Mouse (Mus musculus) monocyte, adult 5-6 weeks (primary cell): ENCODE measurements around the gene Pick1. TPM values are rescaled to one million over a fixed set of nuclear protein-coding genes. Genes with fewer than 3 reads are reported as not detected.

Experiments used
- ATAC-seq: fragments of 153-309, 156-312 bp; replicated peaks from 2 replicates; pipeline ENCODE4 v1.8.0; 2017; ENCODE audit warnings: mild to moderate bottlenecking; ENCODE audit not compliant: low TSS enrichment, insufficient number of reproducible peaks, severe bottlenecking, poor library complexity, low FRiP score
- total RNA-seq: library from RNA; stranded (forward); fragments of 200-1000, 200-491, 200-594 nt; gene quantifications from 3 replicates; pipeline ENCODE4 v1.2.3, GENCODE M21; 2017

Gene Pick1
- total RNA-seq, 1 experiment from 2014 or later, result 7.2 TPM

GRCm38 (mm10) chr15:79292779-79293178, 63.8 kb downstream of the Pick1 start:
- no peak for ATAC-seq

- ATAC-seq, result no peak
These were observed 69.6 kb downstream of the Pick1 start for GRCm38 (mm10) chr15:79298553-79298952.

Other genes starting within 250 kb of the Pick1 start
- gene H1f0, start 200.7 kb upstream of the Pick1 start, total RNA-seq, result 27.7 to 41.5 TPM (median 37.9 TPM) in 3 replicates
- gene Galr3, start 187.3 kb upstream of the Pick1 start, total RNA-seq, result not detected in 3 replicates
- gene Ankrd54, start 166.3 kb upstream of the Pick1 start, total RNA-seq, result 8.1 to 17.1 TPM (median 13.3 TPM) in 3 replicates
- gene Eif3l, start 154.0 kb upstream of the Pick1 start, total RNA-seq, result 102 to 117 TPM (median 113 TPM) in 3 replicates
- 12.9 to 26.3 TPM (median 16.2 TPM) in 3 replicates for gene Micall1, start 120.3 kb upstream of the Pick1 start, total RNA-seq
- gene Polr2f, start 88.2 kb upstream of the Pick1 start, total RNA-seq, result 26.5 to 98.4 TPM (median 53.0 TPM) in 3 replicates
- not detected in 3 replicates for gene 1700088E04Rik, start 87.9 kb upstream of the Pick1 start, total RNA-seq
- not detected in 3 replicates for gene Sox10, start 63.9 kb upstream of the Pick1 start, total RNA-seq
- not detected in 3 replicates for gene Gm49486, start 218 bp downstream of the Pick1 start, total RNA-seq
- gene Slc16a8, start 25.6 kb downstream of the Pick1 start, total RNA-seq, result not detected in 3 replicates
- gene Baiap2l2, start 56.4 kb downstream of the Pick1 start, total RNA-seq, result 0.57 TPM in 1 of 3 replicates, not detected in the others
- 1.1 to 5.4 TPM (median 3.4 TPM) in 3 replicates for gene Pla2g6, start 99.2 kb downstream of the Pick1 start, total RNA-seq
- gene Maff, start 117.4 kb downstream of the Pick1 start, total RNA-seq, result 9.8 to 14.5 TPM (median 10.4 TPM) in 3 replicates
- gene Tmem184b, start 174.4 kb downstream of the Pick1 start, total RNA-seq, result 10.6 to 25.9 TPM (median 19.9 TPM) in 3 replicates
- gene Csnk1e, start 226.4 kb downstream of the Pick1 start, total RNA-seq, result 40.4 to 66.9 TPM (median 49.9 TPM) in 3 replicates